Mouse (Mus musculus) forebrain, embryonic 15.5 days (tissue): Measurements from ENCODE around the gene Hist1h2ab. TPM values are rescaled to one million over a fixed set of nuclear protein-coding genes. Genes with fewer than 3 reads are reported as not detected.
"Not testable (repeated sequence)": the region's sequence is repeated elsewhere in the genome, so short reads cannot be mapped to it uniquely, and the experiment has no call there.

Source experiments
- ATAC-seq: fragments of 200-750 bp; cut with Nextera tagmentation; replicated peaks from 2 replicates; pipeline ENCODE4 v1.8.0; 2017; ENCODE audit warnings: mild to moderate bottlenecking, moderate TSS enrichment, moderate library complexity
- H3K27ac ChIP-seq: fragments of 300-500 bp; sonication (generic); replicated peaks from 2 replicates; pipeline ENCODE4 v1.5.1; 2015; ENCODE audit warnings: mild to moderate bottlenecking, inconsistent platforms
- H3K27me3 ChIP-seq: fragments of 300-500 bp; sonication (generic); 2 replicates; pipeline ENCODE4 v1.6.1; 2015; ENCODE audit warnings: inconsistent platforms
- H3K36me3 ChIP-seq: fragments of 300-500 bp; sonication (generic); 2 replicates; pipeline ENCODE4 v1.6.1; 2015; ENCODE audit warnings: mild to moderate bottlenecking, inconsistent platforms
- H3K4me1 ChIP-seq: fragments of 300-500 bp; sonication (generic); 2 replicates; pipeline ENCODE4 v1.6.1; 2015; ENCODE audit warnings: inconsistent platforms
- H3K4me2 ChIP-seq: fragments of 300-500 bp; sonication (generic); replicated peaks from 2 replicates; pipeline ENCODE4 v1.6.1; 2015; ENCODE audit warnings: mild to moderate bottlenecking, inconsistent platforms
- H3K4me3 ChIP-seq: fragments of 300-500 bp; sonication (generic); 2 replicates; pipeline ENCODE4 v1.5.1; 2015; ENCODE audit warnings: mild to moderate bottlenecking, inconsistent platforms
- H3K9ac ChIP-seq: fragments of 300-500 bp; sonication (generic); replicated peaks from 2 replicates; pipeline ENCODE4 v1.6.1; 2015; ENCODE audit warnings: mild to moderate bottlenecking, inconsistent platforms
- H3K9me3 ChIP-seq: fragments of 300-500 bp; sonication (generic); 2 replicates; pipeline ENCODE4 v1.6.1; 2016; ENCODE audit warnings: inconsistent platforms
- WGBS: fragments of 180-500 bp; shearing (Covaris S2); methylation state at CpG from one replicate; pipeline ENCODE4 v1.1.7; 2015; ENCODE audit warnings: mixed read lengths; 5-methylcytosine and 5-hydroxymethylcytosine counted together
- polyA plus RNA-seq: library from polyadenylated mRNA; unstranded; fragments of >200 nt; fragmentation: Nextera tagmentation; extraction: Ambion mirVana; gene quantifications from 2 replicates; pipeline ENCODE4 v1.2.1, GENCODE M21; 2015

Hist1h2ab gene
- polyA plus RNA-seq, 1 experiment from 2014 or later: 26.0 TPM

DNA sequence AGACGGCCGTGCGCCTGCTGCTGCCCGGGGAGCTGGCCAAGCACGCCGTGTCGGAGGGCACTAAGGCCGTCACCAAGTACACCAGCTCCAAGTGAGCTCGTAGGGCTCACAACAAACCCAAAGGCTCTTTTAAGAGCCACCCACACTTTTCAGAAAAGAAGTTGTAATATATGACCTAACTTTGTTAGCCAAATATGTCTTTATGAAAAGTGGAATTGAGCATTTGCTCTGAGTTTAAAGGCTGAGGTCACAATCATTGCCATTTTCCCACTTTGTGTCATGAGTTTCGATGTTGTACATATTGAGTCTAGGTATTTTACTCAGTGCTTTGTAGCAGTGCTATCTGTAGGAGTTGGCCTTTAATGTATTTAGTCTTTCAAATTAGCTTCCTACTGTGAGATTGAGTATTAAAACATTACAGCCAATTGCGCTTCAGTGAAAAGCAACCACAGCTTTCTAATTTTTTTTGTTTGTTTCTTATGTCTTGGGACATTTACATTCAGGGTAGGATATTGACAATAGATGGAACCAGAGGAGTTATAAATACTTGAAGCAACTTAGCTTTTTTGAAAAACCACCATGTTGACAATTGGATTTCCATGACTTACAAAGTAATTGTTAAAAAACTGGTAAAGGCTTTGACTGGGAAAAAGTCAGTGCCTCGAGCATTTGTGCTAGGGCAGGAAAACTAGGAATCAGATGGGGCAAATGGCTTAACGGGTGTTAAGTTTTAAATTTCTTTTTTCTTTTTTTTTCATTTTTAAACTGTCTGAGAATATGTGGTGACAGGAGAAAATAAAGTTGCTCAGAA lies 3.6 kb upstream of the Hist1h2ab start:
- 1% methylated on average over 13 of the region's 13 CpGs for WGBS
- Histone ChIP-seq H3K27me3 (no peaks in the 10 kb centered on the region), H3K4me3 (peak overlapping the region; percentile 51), H3K27ac (peak overlapping the region; percentile 99), H3K36me3 (no peaks in the 10 kb centered on the region), H3K9ac (peak overlapping the region; percentile 47), H3K4me1 (peaks cover 34% of the 10 kb centered on the region), H3K4me2 (peak overlapping the region; percentile 80), H3K9me3 (no peaks in the 10 kb centered on the region)
- ATAC-seq: peak; percentile 13

- Histone ChIP-seq H3K4me1 (peaks cover 38% of the 10 kb centered on the region), H3K4me3 (no peak overlapping the region), H3K9me3 (no peaks in the 10 kb centered on the region), H3K36me3 (no peaks in the 10 kb centered on the region), H3K9ac (no peak overlapping the region), H3K27me3 (no peaks in the 10 kb centered on the region), H3K27ac (peak overlapping the region; percentile 99), H3K4me2 (peak overlapping the region; percentile 80; the same call in 1 of the 2 replicates)
- WGBS: 5% methylated on average over 4 of the region's 4 CpGs
- ATAC-seq: no peak
Observed at GRCm38 (mm10) chr13:23747892-23748288, 3.0 kb upstream of the Hist1h2ab start.

DNA sequence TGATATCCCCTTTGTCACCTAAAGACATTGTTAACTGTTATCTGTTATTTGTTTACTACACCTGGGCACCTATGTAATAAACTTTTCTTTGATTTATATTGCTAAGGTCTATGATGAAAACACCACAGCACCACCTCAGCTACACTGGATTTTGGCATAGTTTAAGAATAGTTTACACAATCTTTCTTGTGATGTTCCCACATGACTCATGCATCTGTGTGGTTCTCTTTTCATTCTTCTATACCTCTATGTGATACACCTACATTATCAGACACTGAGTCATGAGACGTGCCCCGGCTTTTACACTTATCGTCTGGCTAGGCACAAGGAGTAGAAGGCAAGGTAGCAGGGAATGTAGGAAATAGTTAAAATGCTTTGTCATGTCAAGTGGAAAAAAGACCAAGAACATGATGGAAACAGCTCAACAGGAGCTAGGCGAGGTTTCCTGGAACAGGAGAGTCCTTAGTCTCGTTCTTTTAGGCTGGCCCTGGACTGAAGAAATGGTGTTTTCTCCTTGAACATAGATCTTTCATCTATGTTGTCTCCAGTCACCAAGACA lies 1.3 kb upstream of the Hist1h2ab start:
- no peak overlapping the region for H3K9ac ChIP-seq
- H3K27me3 ChIP-seq: no peaks in the 10 kb centered on the region
- H3K4me2 ChIP-seq: no peak overlapping the region
- no peak overlapping the region for H3K4me3 ChIP-seq
- H3K4me1 ChIP-seq: peaks cover 35% of the 10 kb centered on the region
- H3K27ac ChIP-seq: peak overlapping the region; percentile 82
- no peak for ATAC-seq
- no peaks in the 10 kb centered on the region for H3K9me3 ChIP-seq
- no peaks in the 10 kb centered on the region for H3K36me3 ChIP-seq
- 91% methylated on average over 5 of the region's 5 CpGs for WGBS

DNA sequence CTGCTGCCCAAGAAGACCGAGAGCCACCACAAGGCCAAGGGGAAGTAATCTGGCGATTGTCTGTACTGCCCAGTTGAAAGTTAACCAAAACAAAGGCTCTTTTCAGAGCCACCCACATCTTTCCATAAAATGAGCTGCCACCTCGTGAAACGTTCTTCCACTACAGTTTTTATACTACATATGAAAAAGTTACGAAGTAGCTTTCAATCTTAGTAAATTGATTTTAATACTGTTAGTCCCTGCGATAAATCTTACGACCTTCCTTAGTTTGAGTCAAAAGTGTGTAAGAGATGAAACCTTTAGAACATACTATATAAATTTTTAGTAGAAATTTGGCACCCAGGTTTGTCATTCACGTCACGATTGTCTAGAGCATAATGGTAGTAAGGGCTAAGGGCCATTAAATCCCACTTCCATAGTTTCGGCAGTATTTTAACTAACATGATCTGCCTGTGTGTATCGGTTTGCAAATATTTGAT lies 591 bp downstream of the Hist1h2ab start:
- Histone ChIP-seq H3K4me1 (peaks cover 33% of the 10 kb centered on the region), H3K27ac (peak overlapping the region; percentile 97), H3K27me3 (no peaks in the 10 kb centered on the region), H3K36me3 (no peaks in the 10 kb centered on the region), H3K4me2 (peak overlapping the region; percentile 77), H3K9ac (peak overlapping the region; percentile 52), H3K4me3 (peak overlapping the region; percentile 51), H3K9me3 (no peaks in the 10 kb centered on the region)
- no peak for ATAC-seq
- under 1% methylated on average over 11 of the region's 11 CpGs for WGBS

- Histone ChIP-seq H3K27ac (peak within 1 kb of the TSS; percentile 97), H3K9ac (peak within 1 kb of the TSS; percentile 52), H3K4me3 (peak within 1 kb of the TSS; percentile 51), H3K4me1 (peaks cover 31% of the 10 kb centered on the region), H3K4me2 (peak within 1 kb of the TSS; percentile 77)
- under 1% methylated on average over 21 of the region's 47 CpGs for WGBS
- H3K9me3 ChIP-seq, H3K36me3 ChIP-seq, H3K27me3 ChIP-seq: not testable (repeated sequence)
- ATAC-seq: peak; percentile 85
Observed at GRCm38 (mm10) chr13:23752067-23752741, 1.3 kb downstream of the Hist1h2ab start, which contains the start of gene Hist1h3b. Gene Hist1h3b (plus strand): TSS chr13:23752267.

- peak overlapping the region; percentile 59 for H3K27ac ChIP-seq
- H3K36me3 ChIP-seq: no peaks in the 10 kb centered on the region
- WGBS: 3% methylated on average over 6 of the region's 6 CpGs
- H3K4me3 ChIP-seq: peak overlapping the region; percentile 32
- H3K4me1 ChIP-seq: peaks cover 30% of the 10 kb centered on the region
- H3K9ac ChIP-seq: peak overlapping the region; percentile 40
- H3K27me3 ChIP-seq: no peaks in the 10 kb centered on the region
- H3K4me2 ChIP-seq: peak overlapping the region; percentile 34
- no peak for ATAC-seq
- H3K9me3 ChIP-seq: no peaks in the 10 kb centered on the region
Observed at GRCm38 (mm10) chr13:23752742-23753172, 1.8 kb downstream of the Hist1h2ab start.

DNA sequence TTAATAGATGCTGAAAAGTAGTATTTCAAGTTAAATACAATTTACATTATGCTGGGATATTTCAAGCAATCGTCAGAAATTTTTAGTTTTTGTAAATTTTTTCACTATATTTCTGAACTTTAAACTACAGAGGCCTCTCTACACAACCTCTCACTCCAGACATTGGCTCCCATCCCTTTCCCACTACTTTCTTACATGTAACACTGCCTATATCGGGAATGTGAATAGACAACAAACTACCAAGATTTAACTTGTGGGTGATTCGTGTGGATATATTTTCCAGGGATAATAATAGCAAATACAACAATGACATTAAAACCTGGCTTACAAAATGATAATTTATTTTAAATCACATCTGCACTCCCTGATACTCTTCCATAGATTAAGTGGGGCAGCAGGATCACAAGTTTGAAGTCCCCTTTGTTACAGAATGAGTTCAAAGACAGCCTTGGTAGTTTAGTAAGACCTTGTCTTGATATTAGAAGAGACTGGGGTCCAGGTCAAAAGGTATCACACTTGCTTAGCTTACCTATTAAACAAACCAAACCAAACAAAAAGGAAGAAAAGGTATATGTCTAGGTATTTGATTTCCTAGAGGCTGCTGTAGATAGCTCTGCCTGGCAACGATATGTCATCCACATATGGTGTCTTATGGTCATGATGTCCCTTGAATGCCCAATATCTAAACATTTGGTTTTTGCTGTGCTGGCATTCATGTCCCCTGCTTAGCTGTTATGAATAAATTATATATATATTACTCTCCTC lies 2.6 kb downstream of the Hist1h2ab start:
- H3K9me3 ChIP-seq: no peaks in the 10 kb centered on the region
- peaks cover 27% of the 10 kb centered on the region for H3K4me1 ChIP-seq
- no peak overlapping the region for H3K4me3 ChIP-seq
- no peak overlapping the region for H3K9ac ChIP-seq
- 50% methylated on average over 4 of the region's 4 CpGs for WGBS
- H3K27me3 ChIP-seq: no peaks in the 10 kb centered on the region
- peak overlapping the region; percentile 34 for H3K4me2 ChIP-seq
- no peak for ATAC-seq
- no peaks in the 10 kb centered on the region for H3K36me3 ChIP-seq
- H3K27ac ChIP-seq: peak overlapping the region; percentile 38

DNA sequence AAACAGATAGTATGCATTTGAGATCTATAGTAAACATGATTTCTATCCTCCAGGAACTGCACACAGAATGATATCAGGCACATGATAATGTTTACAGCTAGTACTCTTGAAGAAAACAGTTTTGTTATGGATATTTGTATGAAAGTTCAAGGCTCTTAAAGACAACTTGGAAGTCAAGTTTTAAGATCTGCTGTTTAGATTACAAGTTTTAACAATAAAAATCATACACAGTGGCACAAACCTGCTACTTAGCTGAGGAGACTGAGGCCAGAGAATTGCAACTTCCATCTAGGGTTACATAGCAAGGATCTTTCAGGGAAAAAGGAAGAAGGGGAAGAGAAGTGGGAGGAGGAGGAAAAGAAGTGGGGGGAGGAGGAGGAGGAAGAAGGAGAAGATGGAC lies 4.1 kb downstream of the Hist1h2ab start:
- Histone ChIP-seq H3K9me3 (no peaks in the 10 kb centered on the region), H3K4me2 (no peak overlapping the region), H3K27me3 (no peaks in the 10 kb centered on the region), H3K36me3 (no peaks in the 10 kb centered on the region), H3K9ac (no peak overlapping the region), H3K4me3 (no peak overlapping the region), H3K4me1 (peaks cover 30% of the 10 kb centered on the region), H3K27ac (no peak overlapping the region)
- no peak for ATAC-seq

DNA sequence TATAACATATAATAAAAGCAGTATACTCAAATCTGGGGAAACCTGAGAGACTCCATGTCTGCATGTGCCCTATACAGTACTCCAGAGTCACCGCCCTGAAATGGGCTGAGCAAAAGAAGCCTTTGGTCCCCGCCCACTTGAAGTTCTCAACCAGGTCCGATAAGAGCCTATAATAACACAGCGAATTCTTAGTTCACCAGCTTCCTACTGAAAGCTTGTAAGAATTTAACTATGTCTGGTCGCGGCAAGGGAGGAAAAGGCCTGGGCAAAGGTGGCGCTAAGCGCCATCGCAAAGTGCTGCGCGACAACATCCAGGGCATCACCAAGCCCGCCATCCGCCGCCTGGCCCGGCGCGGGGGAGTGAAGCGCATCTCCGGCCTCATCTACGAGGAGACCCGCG lies 5.9 kb downstream of the Hist1h2ab start, which contains the start of gene Hist1h4b:
Gene Hist1h4b, plus strand, starts transcription at position 224 of the 400 bp plus-strand sequence.
- no peaks in the 10 kb centered on the region for H3K36me3 ChIP-seq
- ATAC-seq: peak; percentile 77
- H3K9me3 ChIP-seq: no peaks in the 10 kb centered on the region
- H3K4me2 ChIP-seq: peak within 1 kb of the TSS; percentile 63
- peak within 1 kb of the TSS; percentile 90 for H3K27ac ChIP-seq
- WGBS: under 1% methylated on average over 19 of the region's 22 CpGs
- H3K27me3 ChIP-seq: no peaks in the 10 kb centered on the region
- peak within 1 kb of the TSS; percentile 48 for H3K9ac ChIP-seq
- peaks cover 36% of the 10 kb centered on the region for H3K4me1 ChIP-seq
- H3K4me3 ChIP-seq: peak within 1 kb of the TSS; percentile 42

GRCm38 (mm10) chr13:23757211-23757773 lies 6.4 kb downstream of the Hist1h2ab start:
- H3K27me3 ChIP-seq: no peaks in the 10 kb centered on the region
- H3K4me2 ChIP-seq: peak overlapping the region; percentile 63
- H3K9ac ChIP-seq: peak overlapping the region; percentile 48
- H3K36me3 ChIP-seq: no peaks in the 10 kb centered on the region
- H3K4me3 ChIP-seq: peak overlapping the region; percentile 42
- H3K4me1 ChIP-seq: peaks cover 37% of the 10 kb centered on the region
- WGBS: under 1% methylated on average over 22 of the region's 23 CpGs
- H3K9me3 ChIP-seq: no peaks in the 10 kb centered on the region
- ATAC-seq: peak; percentile 0; the same call in 1 of the 2 replicates
- peak overlapping the region; percentile 90 for H3K27ac ChIP-seq

DNA sequence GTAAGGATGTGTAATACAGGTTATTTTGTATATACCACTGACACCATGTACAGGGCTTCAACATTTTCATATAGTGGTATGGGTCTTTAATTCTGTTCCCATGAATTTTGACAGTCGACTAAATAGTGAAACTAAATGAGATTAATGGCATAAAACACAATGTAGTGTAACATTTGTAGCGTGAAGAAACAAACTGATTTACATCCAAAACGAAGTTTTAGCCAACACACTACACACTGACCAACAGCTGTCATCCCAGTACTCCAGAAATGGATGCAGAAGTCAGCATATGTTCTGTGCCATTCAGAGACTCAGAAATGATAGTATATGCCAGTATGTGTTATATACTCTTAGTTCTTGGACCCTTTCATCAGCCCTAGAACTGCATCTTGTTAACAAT lies 7.0 kb downstream of the Hist1h2ab start:
- Histone ChIP-seq H3K36me3 (no peaks in the 10 kb centered on the region), H3K4me2 (no peak overlapping the region), H3K9ac (no peak overlapping the region), H3K27me3 (no peaks in the 10 kb centered on the region), H3K4me3 (no peak overlapping the region), H3K9me3 (no peaks in the 10 kb centered on the region), H3K27ac (no peak overlapping the region; the same call in 1 of the 2 replicates), H3K4me1 (peaks cover 39% of the 10 kb centered on the region)
- no peak for ATAC-seq
- 43% methylated on average over 3 of the region's 3 CpGs for WGBS
